In genomic region chr13:112815996-112816395, GRCm38 (mm10) we compare ENCODE assay signal across 22 mouse cellular contexts. TPM values are rescaled to one million over a fixed set of nuclear protein-coding genes. Genes with fewer than 3 reads are reported as not detected.
DNase-seq lines count a peak whose midpoint lies in the region; ATAC-seq and TF ChIP-seq lines count a peak whose summit lies in the region.
"Had no signal": no experiment of that assay in that cellular context is flagged by ENCODE, and none has a peak within 500 bp of the region (broad histone marks: within the 10 kb centered on the region; RNA-seq: fewer than 3 reads in every experiment).

No protein-coding gene starts in this region.

- H3K27me3 ChIP-seq in liver, embryonic 11.5 days (replicated peaks; ENCODE audit: control insufficient read depth, insufficient read depth, low read length) = no peaks in the 10 kb centered on the region
- H3K27me3 ChIP-seq in liver, embryonic 14.5 days (ENCODE audit: control insufficient read depth, insufficient read depth, low read length) = no peaks in the 10 kb centered on the region
- H3K27me3 ChIP-seq: embryonic facial prominence, embryonic 13.5 days; heart, embryonic 12.5 days had no signal

- 56% methylated on average over 3 of the region's 3 CpGs for WGBS in liver, embryonic 11.5 days
- WGBS in liver, embryonic 14.5 days (ENCODE audit: insufficient replicate concordance) = 22% methylated on average over 3 of the region's 3 CpGs

- H3K27ac ChIP-seq in liver, embryonic 11.5 days (ENCODE audit: low read depth, low read length) = no peak overlapping the region
- H3K27ac ChIP-seq in liver, embryonic 14.5 days = peak overlapping the region; percentile 68
- H3K27ac ChIP-seq: embryonic facial prominence, embryonic 13.5 days; forebrain, embryonic 10.5 days; gastrocnemius, adult 2 months; hindbrain, embryonic 10.5 days; hindbrain, embryonic 14.5 days had no signal

- no peak for DNase-seq in liver, embryonic 11.5 days (ENCODE audit: low spot score)
- DNase-seq in liver = no peak
- DNase-seq in liver, embryonic 14.5 days (ENCODE audit: low read depth in 3 of 3, low spot score in 3 of 3) = peak in 2 of 3 experiments; percentile 43 to 54
- DNase-seq in urinary bladder, adult 18-20 months (ENCODE audit: low spot score in 2 of 2) = no peak
- DNase-seq in adrenal gland, postnatal 4 days (ENCODE audit: low spot score in 2 of 2) = no peak
- no peak for DNase-seq in thymus, postnatal 36 days
- DNase-seq: adrenal gland, adult 2 months; adrenal gland, postnatal 25 days; cerebellum, adult 11-12 months; cerebellum, adult 9-11 months; cerebellum, postnatal 36 days; gastrocnemius, adult 2 months; gastrocnemius, postnatal 25 days had no signal

- peak; percentile 94 for TF ChIP-seq EP300 in liver, embryonic 14.5 days (IDR thresholded peaks at IDR 0.05; ENCODE audit: low read depth)

- H3K9ac ChIP-seq in liver, embryonic 11.5 days (ENCODE audit: low read depth, low read length) = no peak overlapping the region
- no peak overlapping the region; the same call in 1 of the 2 replicates for H3K9ac ChIP-seq in liver, embryonic 14.5 days (replicated peaks)
- H3K9ac ChIP-seq: embryonic facial prominence, embryonic 13.5 days; heart, embryonic 12.5 days; hindbrain, embryonic 14.5 days had no signal

- H3K4me1 ChIP-seq in liver, embryonic 11.5 days (replicated peaks; ENCODE audit: control insufficient read depth, insufficient read depth, low read length) = peaks cover 7% of the 10 kb centered on the region; the same call in 1 of the 2 replicates
- peaks cover 20 to 24% of the 10 kb centered on the region in 2 experiments for H3K4me1 ChIP-seq in liver, embryonic 14.5 days (replicated peaks; ENCODE audit: control insufficient read depth in 2 of 2, insufficient read depth in 2 of 2, low read length in 1 of 2)

- peak; percentile 90 for ATAC-seq in liver, embryonic 11.5 days (replicated peaks; ENCODE audit: low FRiP score)
- peak; percentile 69 for ATAC-seq in erythroblast, adult 5-6 weeks (replicated peaks; ENCODE audit: low FRiP score, poor library complexity, severe bottlenecking)
- ATAC-seq in liver, embryonic 14.5 days (ENCODE audit: insufficient read depth) = peak; percentile 88
- peak; percentile 89 for ATAC-seq in megakaryocyte progenitor cell, adult 5-6 weeks (replicated peaks; ENCODE audit: poor library complexity)
- ATAC-seq: forebrain, embryonic 14.5 days had no signal

- no peaks in the 10 kb centered on the region for H3K9me3 ChIP-seq in liver, embryonic 11.5 days (ENCODE audit: control insufficient read depth, low read length)
- no peaks in the 10 kb centered on the region for H3K9me3 ChIP-seq in liver, embryonic 14.5 days (ENCODE audit: control insufficient read depth, low read length)
- H3K9me3 ChIP-seq: embryonic facial prominence, embryonic 13.5 days; forebrain, embryonic 10.5 days; heart, embryonic 12.5 days; hindbrain, embryonic 10.5 days had no signal

- no peak for TF ChIP-seq CTCF in liver, embryonic 14.5 days (IDR thresholded peaks at IDR 0.05; ENCODE audit: low read depth)

- H3K4me3 ChIP-seq in liver, embryonic 11.5 days (ENCODE audit: low read depth, low read length) = no peak overlapping the region
- no peak overlapping the region for H3K4me3 ChIP-seq in liver, embryonic 14.5 days (ENCODE audit: insufficient read depth in 1 of 2, low read depth in 2 of 2, low read length in 2 of 2)
- H3K4me3 ChIP-seq: embryonic facial prominence, embryonic 13.5 days; forebrain, embryonic 10.5 days; gastrocnemius, adult 2 months; heart, embryonic 12.5 days; hindbrain, embryonic 10.5 days had no signal

- no peaks in the 10 kb centered on the region for H3K36me3 ChIP-seq in liver, embryonic 11.5 days (ENCODE audit: control insufficient read depth, insufficient read depth, low read length)
- no peaks in the 10 kb centered on the region; the same call in 1 of the 2 replicates for H3K36me3 ChIP-seq in liver, embryonic 14.5 days (replicated peaks; ENCODE audit: control insufficient read depth, insufficient read depth, low read depth)
- H3K36me3 ChIP-seq: forebrain, embryonic 10.5 days; heart, embryonic 12.5 days; hindbrain, embryonic 10.5 days had no signal

- H3K4me2 ChIP-seq in liver, embryonic 11.5 days = no peak overlapping the region
- peak overlapping the region; percentile 25 for H3K4me2 ChIP-seq in liver, embryonic 14.5 days (ENCODE audit: low read depth)
- H3K4me2 ChIP-seq: embryonic facial prominence, embryonic 13.5 days; heart, embryonic 12.5 days; hindbrain, embryonic 14.5 days had no signal

RNA-seq across cellular contexts. Expression of gene Plpp1, which starts 15.4 kb away (rescaled TPM):
- polyA plus RNA-seq in liver, embryonic 11.5 days (2014; fragmentation: Nextera tagmentation; extraction: Ambion mirVana) = 27.4 and 29.1 TPM in 2 replicates
- 89.2 and 96.3 TPM in 2 replicates for total RNA-seq in erythroblast, adult 5-6 weeks (2015; ENCODE audit: low replicate concordance)
- 68.1 and 85.5 TPM in 2 replicates for total RNA-seq in erythroblast, adult 5-6 weeks (2017; ENCODE audit: low replicate concordance)
- 16.5 TPM in 2 replicates for polyA plus RNA-seq in liver, embryonic 14.5 days (2012; rRNA removed)
- 32.7 and 34.0 TPM in 2 replicates for polyA plus RNA-seq in liver, embryonic 14.5 days (2014; fragmentation: Nextera tagmentation; extraction: Ambion mirVana)
- total RNA-seq in megakaryocyte progenitor cell, adult 5-6 weeks (2015) = 1.2 and 1.6 TPM in 2 replicates
- 1.0 and 2.7 TPM in 2 replicates for total RNA-seq in megakaryocyte progenitor cell, adult 5-6 weeks (2017)
- total RNA-seq in adrenal gland, postnatal 4 days (2021) = 100 to 1,000 TPM; 194 to 213 TPM
- total RNA-seq: granulocyte monocyte progenitor cell, adult 5-6 weeks had no signal

Comparison
In these comparisons a context has a peak if more than half of its experiments do, and no peak if none do; other contexts are left out.
1. DNase-seq: peak in liver, embryonic 14.5 days (2 of 3); none in liver, embryonic 11.5 days (single experiment), liver (single experiment), urinary bladder, adult 18-20 months (0 of 2), adrenal gland, postnatal 4 days (0 of 2) and thymus, postnatal 36 days (0 of 2).
2. RNA of gene Plpp1, which starts 15.4 kb away (total RNA-seq): 194 to 213 TPM in adrenal gland, postnatal 4 days and 68.1 to 96.3 TPM in erythroblast, adult 5-6 weeks; 1.0 to 2.7 TPM in megakaryocyte progenitor cell, adult 5-6 weeks; every median in the first group is over 10 times any median in the second.
3. Peak in every context shown above with its lines, with median percentiles within 50 percentile points of each other: ATAC-seq.